Mouse (Mus musculus) right cerebral cortex, adult 2 months (tissue): ENCODE measurements around the gene Vmn2r67.
"Not testable (repeated sequence)": the region's sequence is repeated elsewhere in the genome, so short reads cannot be mapped to it uniquely, and the experiment has no call there.

Experiments used
- DNase-seq, 2 experiments: peaks; one replicate each; pipeline ENCODE4 v3.0.0; 2021 to 2022; ENCODE audit warnings: low spot score in 2 of 2

Gene Vmn2r67

GRCm38 (mm10) chr7:85155898-85156297 lies at the start of gene Vmn2r67:
Vmn2r67 (minus strand) TSS chr7:85155998.
- no peak for DNase-seq

DNA sequence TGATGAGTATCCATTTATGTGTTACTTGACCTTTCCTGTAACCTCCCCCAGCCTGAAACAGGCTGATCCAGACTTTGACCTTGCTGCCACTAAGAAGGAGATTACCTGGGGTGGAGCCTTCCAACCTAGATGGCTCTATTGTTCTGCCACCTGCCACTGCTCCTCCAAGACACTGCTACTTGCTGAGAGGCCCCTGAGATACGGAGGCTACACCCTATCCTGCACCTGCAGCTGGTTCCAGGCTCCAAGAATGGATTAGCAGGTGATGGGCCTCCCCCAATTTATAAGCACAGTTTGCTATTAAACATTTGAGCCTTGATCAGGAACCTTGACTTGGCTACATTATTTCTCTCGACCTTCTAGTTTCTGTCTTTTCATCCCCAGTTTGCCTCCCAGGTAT lies 51.3 kb downstream of the Vmn2r67 start:
- DNase-seq: not testable (repeated sequence)
